Mouse (Mus musculus) heart, adult 2 months (tissue): Measurements from ENCODE around the gene Nell1. TPM values are rescaled to one million over a fixed set of nuclear protein-coding genes. Genes with fewer than 3 reads are reported as not detected.

Experiments used
- DNase-seq, 2 experiments: peaks; one replicate each; pipeline ENCODE4 v3.0.0; 2021
- H3K27ac ChIP-seq: fragments of 200-600 bp; 2 replicates; pipeline ENCODE4 v1.8.1; 2022
- H3K27me3 ChIP-seq: fragments of 200-500 bp; 2 replicates; pipeline ENCODE4 v1.6.1; 2012; ENCODE audit warnings: mild to moderate bottlenecking, low read length, inconsistent platforms, mixed read lengths; ENCODE audit not compliant: control insufficient read depth, insufficient read depth
- H3K36me3 ChIP-seq: fragments of 200-500 bp; 2 replicates; pipeline ENCODE4 v1.6.1; 2012; ENCODE audit warnings: low read length, inconsistent platforms; ENCODE audit not compliant: control insufficient read depth, insufficient read depth
- H3K4me1 ChIP-seq: fragments of 200-500 bp; 2 replicates; pipeline ENCODE4 v1.6.1; 2011; ENCODE audit warnings: low read length; ENCODE audit not compliant: control insufficient read depth, insufficient read depth
- H3K4me3 ChIP-seq: fragments of 200-600 bp; 2 replicates; pipeline ENCODE4 v1.8.1; 2022
- H3K79me2 ChIP-seq: fragments of 200-500 bp; replicated peaks from 2 replicates; pipeline ENCODE4 v1.6.1; 2012; ENCODE audit warnings: mild to moderate bottlenecking, inconsistent platforms, low read length, moderate library complexity, mixed read lengths; ENCODE audit not compliant: control insufficient read depth, insufficient read depth
- H3K9ac ChIP-seq: fragments of 200-500 bp; 2 replicates; pipeline ENCODE4 v1.6.1; 2012; ENCODE audit warnings: low read depth, mild to moderate bottlenecking, control low read depth, inconsistent platforms, low read length, mixed read lengths
- CTCF ChIP-seq: fragments of 200-600 bp; IDR thresholded peaks from 2 replicates; pipeline ENCODE4 v1.8.1; 2022; ENCODE audit warnings: antibody characterized with exemption, mild to moderate bottlenecking, moderate library complexity
- EP300 ChIP-seq: fragments of 200-500 bp; IDR thresholded peaks from 2 replicates; pipeline ENCODE4 v1.6.1; 2011; ENCODE audit warnings: low read depth, low read length, control low read depth; ENCODE audit not compliant: insufficient read depth
- POLR2A ChIP-seq: fragments of 200-500 bp; IDR thresholded peaks from 2 replicates; pipeline ENCODE4 v1.6.1; 2011; ENCODE audit warnings: mild to moderate bottlenecking, low read depth, low read length, control low read depth; ENCODE audit not compliant: insufficient read depth
- WGBS: fragments of 180-500 bp; shearing (Covaris S2); methylation state at CpG from one replicate; pipeline ENCODE4 v1.1.7; 2018; 5-methylcytosine and 5-hydroxymethylcytosine counted together
- intact Hi-C: fragments of 180-260 bp; cut with DNase I; formaldehyde crosslinking; loops from one replicate; pipeline ENCODE4 v1.15.1; 2025
- polyA plus RNA-seq: library from polyadenylated mRNA; depleted of rRNA; stranded (reverse); fragments of >200 nt; gene quantifications from 2 replicates; pipeline ENCODE4 v1.2.3, GENCODE M21; 2012
- total RNA-seq, 2 experiments: library from RNA; stranded (reverse); gene quantifications; 2 replicates each; pipeline ENCODE4 v1.2.3; 2021

The Nell1 gene
- total and polyA plus RNA-seq, 3 experiments, result not detected

GRCm38 (mm10) chr7:49942490-49942889, 32.2 kb upstream of the Nell1 start:
- no peak overlapping the region for H3K27ac ChIP-seq
- TF ChIP-seq POLR2A (no peak), EP300 (no peak), CTCF (no peak)
- intact Hi-C loops, result no loop called here
- no peaks in the 10 kb centered on the region for H3K79me2 ChIP-seq
- no peak overlapping the region for H3K9ac ChIP-seq
- no peaks in the 10 kb centered on the region for H3K36me3 ChIP-seq
- H3K4me3 ChIP-seq, result no peak overlapping the region
- H3K27me3 ChIP-seq, result no peaks in the 10 kb centered on the region
- DNase-seq, result no peak
- H3K4me1 ChIP-seq, result no peaks in the 10 kb centered on the region
- WGBS, result 52% methylated on average over 5 of the region's 5 CpGs

GRCm38 (mm10) chr7:49946691-49947090, 28.0 kb upstream of the Nell1 start:
- H3K27ac ChIP-seq, result no peak overlapping the region
- no peaks in the 10 kb centered on the region for H3K27me3 ChIP-seq
- TF ChIP-seq POLR2A (no peak), CTCF (no peak), EP300 (no peak)
- H3K4me1 ChIP-seq, result no peaks in the 10 kb centered on the region
- no peaks in the 10 kb centered on the region for H3K79me2 ChIP-seq
- H3K4me3 ChIP-seq, result no peak overlapping the region
- DNase-seq, result no peak
- 77% methylated on average over 9 of the region's 9 CpGs for WGBS
- no peak overlapping the region for H3K9ac ChIP-seq
- intact Hi-C loops, result no loop called here
- H3K36me3 ChIP-seq, result no peaks in the 10 kb centered on the region

- intact Hi-C loops, result loop anchor here (5.0 kb wide), 1 partner anchor 534 kb away; no protein-coding TSS in a partner anchor
- Histone ChIP-seq H3K4me1 (no peaks in the 10 kb centered on the region), H3K27ac (no peak overlapping the region), H3K27me3 (no peaks in the 10 kb centered on the region), H3K79me2 (no peaks in the 10 kb centered on the region), H3K36me3 (no peaks in the 10 kb centered on the region), H3K9ac (no peak overlapping the region), H3K4me3 (no peak overlapping the region)
- WGBS, result 60% methylated on average over 4 of the region's 4 CpGs
- TF ChIP-seq EP300 (no peak), POLR2A (no peak), CTCF (peak; percentile 73)
- no peak for DNase-seq
These were observed 21.0 kb upstream of the Nell1 start for GRCm38 (mm10) chr7:49953546-49954181.

- Histone ChIP-seq H3K4me1 (no peaks in the 10 kb centered on the region), H3K27ac (no peak overlapping the region), H3K4me3 (no peak overlapping the region), H3K79me2 (no peaks in the 10 kb centered on the region), H3K36me3 (no peaks in the 10 kb centered on the region), H3K9ac (no peak overlapping the region), H3K27me3 (no peaks in the 10 kb centered on the region)
- TF ChIP-seq CTCF (no peak), EP300 (no peak)
- DNase-seq, result no peak
- intact Hi-C loops, result loop anchor here (5.0 kb wide), 1 partner anchor 532 kb away; no protein-coding TSS in a partner anchor
- WGBS, result 71% methylated on average over 7 of the region's 7 CpGs
These were observed 19.8 kb upstream of the Nell1 start for GRCm38 (mm10) chr7:49954834-49955233.

GRCm38 (mm10) chr7:49957142-49957541, 17.5 kb upstream of the Nell1 start:
- Histone ChIP-seq H3K27me3 (no peaks in the 10 kb centered on the region), H3K79me2 (no peaks in the 10 kb centered on the region), H3K4me1 (no peaks in the 10 kb centered on the region), H3K27ac (no peak overlapping the region), H3K4me3 (no peak overlapping the region), H3K36me3 (no peaks in the 10 kb centered on the region), H3K9ac (no peak overlapping the region)
- TF ChIP-seq EP300, result no peak
- TF ChIP-seq POLR2A, result no peak
- no peak for TF ChIP-seq CTCF
- WGBS, result 60% methylated on average over 3 of the region's 3 CpGs
- no peak for DNase-seq
- intact Hi-C loops, result no loop called here

GRCm38 (mm10) chr7:49963764-49964163, 10.9 kb upstream of the Nell1 start:
- no peak for DNase-seq
- H3K79me2 ChIP-seq, result no peaks in the 10 kb centered on the region
- H3K27me3 ChIP-seq, result no peaks in the 10 kb centered on the region

More at GRCm38 (mm10) chr7:49963764-49964163, 10.9 kb upstream of the Nell1 start:
- Histone ChIP-seq H3K4me1 (no peaks in the 10 kb centered on the region), H3K36me3 (no peaks in the 10 kb centered on the region), H3K4me3 (no peak overlapping the region), H3K27ac (no peak overlapping the region), H3K9ac (no peak overlapping the region)
- TF ChIP-seq POLR2A (no peak), CTCF (no peak), EP300 (no peak)
- intact Hi-C loops, result no loop called here
- 80% methylated on average over 2 of the region's 2 CpGs for WGBS
